Mouse (Mus musculus) erythroblast, embryonic 14.5 days (primary cell): ENCODE data around the gene Lrpprc.

Experiments
- GATA1 ChIP-seq: IDR thresholded peaks from 2 replicates; pipeline ENCODE4 v1.6.1; 2012; ENCODE audit warnings: low read length, inconsistent platforms, mixed read lengths
- TAL1 ChIP-seq: IDR thresholded peaks from 3 replicates; pipeline ENCODE4 v1.6.1; 2012; ENCODE audit warnings: low read length, inconsistent platforms, mixed read lengths

DNA sequence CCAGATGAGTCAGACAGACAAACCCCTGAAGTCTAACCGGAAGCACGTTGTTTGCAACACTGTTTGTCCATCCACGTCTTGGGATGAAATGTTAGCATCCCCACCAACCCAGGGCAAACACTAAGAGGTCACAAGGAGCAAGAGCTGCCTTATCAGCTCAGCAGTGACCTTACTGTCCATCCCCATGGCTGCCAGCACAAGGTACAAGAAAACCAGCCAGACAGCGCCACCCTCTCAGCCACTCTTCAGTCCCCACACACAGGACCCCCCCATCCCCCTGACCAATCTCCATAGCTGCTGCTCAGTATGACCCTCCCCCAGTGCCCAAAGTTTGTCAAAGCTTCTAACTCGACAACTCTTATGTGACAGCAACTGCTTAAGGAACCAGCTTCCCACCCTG lies 73.2 kb downstream of the Lrpprc start:
- TF ChIP-seq TAL1, result no peak
- no peak for TF ChIP-seq GATA1
